Mouse (Mus musculus): ENCODE measurements around the gene Tspan17.

DNA sequence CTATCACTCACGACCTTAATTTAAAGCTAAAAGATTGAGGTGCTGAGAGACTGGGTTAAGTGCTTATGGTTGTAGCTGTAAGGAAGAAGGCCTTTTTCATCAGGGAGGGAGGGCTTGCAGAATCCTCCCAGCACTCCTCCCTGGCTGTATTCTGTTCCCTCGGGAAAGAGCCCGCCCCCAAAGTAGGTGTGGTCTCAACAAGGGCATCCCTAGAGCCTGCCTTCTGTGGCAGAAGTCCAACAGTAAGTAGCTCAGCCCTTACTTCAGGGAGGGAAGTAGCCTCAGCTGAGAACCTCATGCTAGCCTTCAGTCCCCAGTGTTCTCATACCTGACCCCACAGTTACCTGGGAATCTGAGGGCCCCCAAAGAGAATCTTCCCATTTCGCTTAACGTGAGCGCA is 39.3 kb downstream of the Tspan17 start:
- no peak for TF ChIP-seq CTCF (IDR thresholded peaks at IDR 0.05; ENCODE audit: control insufficient read depth, insufficient read depth, low read length)
- TF ChIP-seq POLR2A (IDR thresholded peaks at IDR 0.05; ENCODE audit: borderline replicate concordance, control insufficient read depth, low read depth, low read length): no peak

All from bone marrow, adult 2 months (tissue).